Mouse (Mus musculus): Measurements from ENCODE around the gene Sgtb.

The Sgtb gene

DNA sequence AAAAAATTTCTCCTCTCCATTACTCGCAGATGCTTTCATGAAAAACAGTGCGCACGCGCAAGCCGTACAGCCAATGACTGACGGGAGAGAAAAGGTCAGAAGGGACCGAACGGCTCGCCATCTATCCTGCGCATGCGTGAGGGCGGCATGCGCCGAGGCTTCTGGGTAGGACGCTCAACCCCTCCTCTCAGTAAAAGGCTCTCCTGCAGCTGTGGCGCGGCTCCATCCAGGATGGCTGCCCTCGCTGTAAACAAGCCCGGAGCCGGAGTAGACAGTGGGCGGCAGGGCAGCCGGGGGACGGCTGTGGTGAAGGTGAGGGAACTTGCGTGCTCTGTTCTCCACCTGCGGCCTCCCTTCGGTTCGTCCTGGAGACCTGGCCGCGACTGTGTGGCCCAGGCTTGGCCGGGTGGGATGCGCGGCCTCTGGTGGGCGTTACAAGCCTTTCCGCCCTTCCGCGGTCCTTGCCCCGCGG, 69.1 kb downstream of the Sgtb start, which contains the start of gene Trim23:
Gene Trim23, plus strand, starts transcription at position 148 of the 472 bp plus-strand sequence.
- DNase-seq (ENCODE audit: low spot score in 2 of 2): peak; percentile 96 to 97

DNA sequence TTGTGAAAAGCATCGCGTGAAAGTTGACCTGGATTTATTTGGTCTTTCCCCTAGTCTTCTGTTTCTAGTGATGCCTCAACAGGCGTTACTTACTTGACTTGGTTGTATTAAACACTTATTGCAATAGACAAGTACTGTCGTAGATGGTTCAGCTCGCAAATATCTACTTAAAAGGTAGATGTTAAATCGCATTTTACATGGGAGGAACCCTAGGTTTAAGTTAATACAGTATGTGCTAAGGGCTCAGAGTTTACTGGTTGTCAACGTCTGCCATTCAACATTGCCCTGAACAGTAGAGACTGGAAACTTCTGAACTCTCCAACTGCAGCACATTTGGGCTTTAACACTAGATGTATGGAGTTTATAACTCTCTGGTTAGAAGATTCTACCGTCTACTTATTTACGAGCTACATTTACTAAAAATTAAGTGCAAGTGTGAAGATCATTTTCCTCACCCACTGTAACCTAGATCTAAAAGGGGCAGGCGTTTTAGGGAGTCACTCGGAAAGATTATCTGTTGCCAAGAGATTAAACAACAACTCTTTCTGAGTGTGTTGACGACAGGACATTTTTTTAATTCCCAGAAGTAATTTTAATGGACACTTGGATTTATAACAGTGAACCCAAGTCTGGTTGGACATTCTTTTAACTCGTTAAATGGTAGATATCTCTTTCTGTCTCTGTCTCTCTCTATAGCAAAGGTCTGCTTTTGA, 69.8 kb downstream of the Sgtb start:
- no peak for DNase-seq (ENCODE audit: low spot score in 2 of 2)

DNA sequence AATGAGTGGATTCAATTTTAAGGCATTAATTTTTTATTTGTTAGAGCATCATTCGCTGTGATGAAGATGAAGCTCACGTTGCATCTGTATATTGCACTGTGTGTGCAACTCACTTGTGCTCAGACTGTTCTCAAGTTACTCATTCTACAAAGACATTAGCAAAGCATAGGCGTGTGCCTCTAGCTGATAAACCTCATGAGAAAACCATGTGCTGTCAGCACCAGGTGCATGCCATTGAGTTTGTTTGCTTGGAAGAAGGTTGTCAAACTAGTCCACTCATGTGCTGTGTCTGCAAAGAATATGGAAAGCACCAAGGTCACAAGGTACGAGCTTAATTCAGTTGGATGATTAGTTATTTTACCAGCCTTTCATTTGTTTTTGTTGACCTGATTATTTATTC, 77.8 kb downstream of the Sgtb start:
- no peak for DNase-seq (ENCODE audit: low spot score in 2 of 2)
